Mouse (Mus musculus) megakaryocyte, adult 5-6 weeks (primary cell): ENCODE measurements at regions not wholly inside any gene's neighbourhood (a gene's known extent, or its start where the extent isn't known, plus 50 kb on each side); places are given as distances from the start of the nearest gene placed in this dataset.
A peak's percentile ranks its signal among the peaks of the same experiment; 100 is the strongest.

Source experiments
- ATAC-seq: 2 replicates; pipeline ENCODE4 v1.8.0; 2016; ENCODE audit warnings: mild to moderate bottlenecking, inconsistent platforms; ENCODE audit not compliant: poor library complexity, severe bottlenecking

- no peak for ATAC-seq
Measured at GRCm38 (mm10) chr14:76872510-76872909, 164.1 kb upstream of the Ccdc122 start.

GRCm38 (mm10) chr14:76868831-76869230 is 167.7 kb upstream of the Ccdc122 start:
- ATAC-seq, result no peak

DNA sequence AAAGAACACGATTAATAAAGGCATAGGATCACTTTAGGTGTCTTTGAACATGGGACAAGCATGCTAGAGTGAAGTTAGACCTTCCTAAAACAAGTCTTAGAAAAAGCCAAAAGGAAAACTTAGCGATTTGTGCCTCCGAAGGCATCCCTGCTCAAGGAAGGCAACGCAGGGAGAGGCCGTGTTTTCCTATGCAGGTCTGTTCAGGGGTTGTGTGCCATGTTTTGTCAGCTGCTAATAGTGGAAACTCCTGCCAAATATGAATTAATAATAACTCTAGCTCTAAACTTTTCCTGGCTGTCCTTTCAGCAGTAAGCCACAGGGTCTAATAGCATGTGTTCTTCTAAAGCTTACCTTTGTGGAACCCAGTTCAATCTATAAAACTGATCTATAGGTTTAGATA is 168.4 kb upstream of the Ccdc122 start:
- ATAC-seq, result no peak

GRCm38 (mm10) chr14:76864664-76865063 is 171.9 kb upstream of the Ccdc122 start:
- ATAC-seq, result no peak

GRCm38 (mm10) chr14:76863035-76863706 is 173.4 kb upstream of the Ccdc122 start:
- ATAC-seq, result 0 out of 2 replicates have a peak, but pooled peaks have one; percentile 33

DNA sequence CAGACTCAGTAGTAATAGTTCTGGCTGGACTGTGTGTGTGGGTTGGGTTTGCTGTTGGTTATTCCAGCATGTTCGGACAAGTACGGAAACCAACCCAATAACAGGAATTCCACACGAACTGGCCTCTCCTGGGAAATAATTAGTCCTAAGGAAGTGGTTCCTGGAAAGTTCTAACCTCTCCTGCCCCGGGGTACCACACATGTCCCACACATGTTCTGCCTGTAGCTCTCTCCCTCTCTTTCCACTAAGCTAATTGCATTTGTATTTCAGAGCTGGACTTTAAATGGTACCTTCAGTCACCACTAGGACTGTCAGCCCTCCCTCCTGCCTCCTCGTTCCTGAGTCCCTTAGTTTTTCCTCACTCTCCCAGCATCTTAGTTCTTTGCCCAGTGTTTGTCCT is 178.2 kb upstream of the Ccdc122 start:
- ATAC-seq, result no peak

- peak; percentile 93 for ATAC-seq
Measured at GRCm38 (mm10) chr14:76857196-76857773, 179.3 kb upstream of the Ccdc122 start.

DNA sequence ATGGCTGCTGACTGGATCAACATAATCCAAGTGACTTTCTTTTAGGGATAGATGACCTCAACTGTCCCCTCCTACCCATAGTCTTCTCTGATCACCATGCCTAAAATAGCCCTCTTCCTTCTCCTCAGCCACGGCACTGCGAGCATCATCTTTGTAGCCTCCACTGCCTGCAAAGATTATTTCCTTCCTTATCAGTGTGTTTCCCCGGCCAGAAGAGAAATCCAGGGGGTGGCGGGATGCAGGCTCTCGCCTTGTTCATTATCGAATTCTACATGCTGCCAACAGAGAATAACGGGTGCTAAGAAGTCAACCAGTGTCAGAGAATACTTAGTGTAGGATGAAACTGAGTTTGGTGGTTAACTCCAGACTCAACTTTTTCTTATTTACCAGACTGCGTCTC is 180.0 kb upstream of the Ccdc122 start:
- ATAC-seq, result no peak

GRCm38 (mm10) chr14:76854965-76855364 is 181.6 kb upstream of the Ccdc122 start:
- ATAC-seq, result no peak

DNA sequence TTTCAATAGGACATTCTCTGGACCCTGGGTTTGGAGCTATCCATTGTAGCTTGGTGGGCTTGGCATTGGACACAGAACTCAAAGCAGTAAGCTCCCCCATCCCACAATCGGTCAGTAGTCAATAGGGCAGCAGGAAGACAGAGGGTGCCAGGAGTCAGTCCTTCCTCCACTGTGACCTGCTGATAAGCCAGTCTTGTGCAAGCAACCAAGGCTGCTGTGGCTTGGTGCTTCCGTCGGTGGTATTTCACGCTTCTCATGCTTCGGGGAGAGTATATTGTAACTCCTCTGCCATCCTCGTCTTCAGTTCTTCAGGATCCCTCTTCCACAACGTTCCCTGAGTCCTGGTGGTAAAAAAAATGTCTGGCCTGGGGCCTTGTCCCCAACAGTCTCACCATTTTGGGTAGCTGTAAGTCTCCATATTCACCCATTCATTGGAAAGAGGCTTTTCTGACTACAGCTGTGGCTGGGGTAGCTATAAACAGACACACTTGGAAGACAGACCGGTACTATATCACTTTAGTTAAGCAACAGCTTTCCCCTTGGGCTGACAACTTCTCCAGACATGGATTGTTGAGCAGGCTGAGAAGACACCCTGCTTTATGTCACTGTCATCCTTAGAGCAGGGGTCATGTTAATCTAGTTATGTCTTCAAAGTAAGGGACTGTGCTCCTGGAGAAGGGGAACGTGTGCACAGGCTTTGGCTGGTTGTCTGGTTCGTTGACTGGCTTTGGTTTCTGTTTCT is 184.9 kb upstream of the Ccdc122 start:
- peak; percentile 92 for ATAC-seq

DNA sequence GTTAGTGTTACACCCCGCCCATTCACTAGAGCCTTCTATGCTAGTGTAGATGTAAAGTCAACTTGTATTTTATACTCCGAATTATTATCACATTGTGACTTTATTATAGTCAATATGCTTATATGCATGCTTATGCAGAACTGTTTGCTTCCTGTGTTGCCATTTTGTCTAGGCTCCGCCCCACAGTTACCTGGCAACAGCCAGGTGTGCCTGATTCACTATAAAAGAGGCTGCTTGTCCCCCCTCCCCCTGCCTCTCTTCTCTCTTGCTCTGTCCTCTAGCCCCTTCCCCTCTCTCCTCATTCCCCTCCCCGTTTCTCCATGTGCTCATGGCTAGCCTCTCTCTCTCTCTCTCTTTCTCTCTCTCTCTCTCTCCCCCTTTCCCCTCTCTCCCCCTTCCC is 185.9 kb upstream of the Ccdc122 start:
- no peak for ATAC-seq

DNA sequence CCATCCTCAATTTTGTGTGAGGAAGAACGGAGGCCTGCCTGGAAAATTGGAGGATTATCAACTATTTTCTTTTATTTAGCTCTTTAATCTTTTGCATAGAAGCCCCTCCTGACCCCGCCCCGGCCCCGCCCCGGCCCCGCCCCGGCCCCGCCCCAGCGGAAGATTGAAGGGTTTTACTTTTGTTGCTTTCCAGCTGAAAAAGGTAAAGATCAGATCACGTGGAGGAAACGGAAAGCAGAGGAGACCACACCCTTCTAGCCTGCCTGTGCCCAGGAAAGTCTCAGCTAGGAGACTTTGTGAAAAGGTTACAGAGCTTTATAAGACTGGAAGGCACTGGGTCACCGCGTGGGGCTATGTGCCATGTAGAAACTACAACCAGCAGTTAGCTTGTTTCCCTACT is 186.5 kb upstream of the Ccdc122 start:
- ATAC-seq, result no peak

DNA sequence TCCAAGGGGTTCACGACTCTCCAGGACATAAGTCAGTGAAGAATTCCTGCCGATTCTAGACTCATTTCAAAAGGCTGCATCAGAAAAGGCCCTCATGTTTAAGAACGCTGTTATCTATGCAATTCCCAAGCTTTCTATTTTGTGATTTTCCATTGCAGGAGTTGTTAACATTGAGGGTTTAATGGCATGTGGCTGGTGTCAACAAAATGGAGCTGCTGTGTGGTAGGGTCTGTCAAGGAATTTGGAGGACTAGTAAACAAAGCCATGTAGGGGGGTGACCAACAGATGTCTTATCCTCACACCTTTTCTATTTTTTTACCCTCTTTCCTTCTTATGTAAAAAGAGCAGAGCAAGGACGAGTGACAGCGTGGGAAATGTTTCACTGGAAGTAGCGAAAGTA is 186.9 kb upstream of the Ccdc122 start:
- ATAC-seq, result no peak

GRCm38 (mm10) chr14:76849071-76849470 is 187.5 kb upstream of the Ccdc122 start:
- ATAC-seq, result no peak

- ATAC-seq, result peak; percentile 89
Measured at GRCm38 (mm10) chr14:76845706-76846105, 190.9 kb upstream of the Ccdc122 start.

GRCm38 (mm10) chr14:76844717-76845116 is 191.9 kb upstream of the Ccdc122 start:
- ATAC-seq, result no peak

- ATAC-seq, result peak; percentile 63
Measured at GRCm38 (mm10) chr14:76837583-76838220, 198.9 kb upstream of the Ccdc122 start.

DNA sequence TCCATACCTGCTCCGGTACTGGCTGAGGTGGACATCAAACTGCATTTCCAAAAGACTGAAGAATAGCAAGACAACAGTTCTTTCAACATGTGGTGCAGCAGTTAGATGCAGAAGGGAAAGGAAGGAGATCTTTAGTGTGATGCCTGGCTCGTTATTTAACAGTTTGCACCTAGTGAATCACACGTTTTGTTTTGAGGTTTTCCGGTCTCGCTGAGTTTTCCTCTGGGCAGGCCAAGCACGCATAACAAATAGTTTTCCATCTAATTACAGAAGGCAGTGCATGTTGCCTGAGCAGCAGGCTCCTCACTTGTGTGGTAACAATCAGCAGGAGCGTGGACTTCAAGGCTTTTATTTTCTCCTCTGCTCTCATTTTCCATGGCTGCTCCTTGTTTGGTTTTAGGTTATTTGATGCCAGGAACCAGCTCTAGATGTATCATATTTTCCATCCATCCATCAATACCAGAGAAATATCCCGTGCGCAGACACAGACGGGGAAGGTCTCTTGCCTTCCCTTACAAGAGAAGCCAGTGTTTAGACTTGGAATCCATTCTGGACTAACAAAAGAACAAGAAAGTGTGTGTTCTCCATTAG is 199.6 kb upstream of the Ccdc122 start:
- ATAC-seq, result no peak

DNA sequence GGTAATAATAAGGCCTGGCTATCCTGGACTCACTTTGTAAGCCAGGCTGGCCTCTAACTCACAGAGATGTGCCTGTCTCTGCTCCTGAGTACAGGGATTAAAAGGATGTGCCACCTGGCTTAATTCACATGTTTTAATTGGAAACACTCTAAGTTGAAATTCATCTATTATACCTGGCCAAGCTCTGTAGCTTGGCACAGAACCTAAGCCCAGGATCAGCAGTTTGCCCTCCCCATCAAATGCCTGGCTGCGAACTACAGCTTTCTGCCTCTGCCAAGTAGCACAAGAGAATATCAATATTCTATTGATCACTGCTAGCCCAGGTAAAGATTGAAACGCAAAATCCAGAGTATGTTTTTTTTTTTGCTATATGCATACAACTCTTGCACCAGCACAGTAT is 200.3 kb upstream of the Ccdc122 start:
- ATAC-seq, result no peak

DNA sequence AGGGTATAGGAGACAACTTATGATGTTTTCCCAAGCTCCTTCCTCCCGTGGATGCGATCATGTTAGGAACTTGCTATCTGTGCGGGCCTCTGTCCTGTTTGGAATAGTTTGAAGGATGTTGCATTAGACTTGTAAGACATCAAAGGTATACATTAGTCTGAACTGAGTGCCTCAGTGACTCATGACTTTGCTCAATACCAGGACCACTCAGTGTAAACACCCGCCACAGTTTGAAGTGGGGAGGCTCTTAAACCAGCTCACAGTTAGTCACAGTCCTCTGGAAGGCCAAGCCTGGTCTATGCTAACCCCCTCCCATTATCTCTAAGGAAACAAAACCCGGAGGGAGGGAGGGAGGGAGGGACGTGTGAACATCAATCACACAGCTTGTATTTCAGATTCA is 202.5 kb upstream of the Ccdc122 start:
- ATAC-seq, result no peak

DNA sequence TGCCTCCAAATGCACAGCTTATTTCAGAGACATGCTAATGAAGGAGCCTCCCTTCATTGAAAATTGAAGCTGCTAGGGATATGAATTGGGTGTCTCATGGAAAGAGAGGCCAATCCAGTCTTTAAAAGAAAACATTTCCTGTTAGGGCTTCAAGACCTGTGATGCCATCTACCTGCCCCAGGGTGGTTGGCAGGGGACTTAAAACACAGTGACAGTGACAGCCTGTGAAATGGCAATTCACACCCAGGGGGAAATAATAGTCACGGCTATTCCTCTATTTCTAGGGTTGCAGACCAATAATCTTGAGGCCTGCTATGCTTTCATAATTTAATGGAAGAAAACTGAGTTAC is 207.4 kb upstream of the Ccdc122 start:
- no peak for ATAC-seq
